Mouse (Mus musculus): ENCODE results near the gene Il24. TPM values are rescaled to one million over a fixed set of nuclear protein-coding genes. Genes with fewer than 3 reads are reported as not detected.

Il24 gene
- polyA plus RNA-seq, 1 experiment from 2014 or later: not detected

GRCm38 (mm10) chr1:130844516-130844915, 42.7 kb downstream of the Il24 start:
- H3K4me3 ChIP-seq (ENCODE audit: low read depth, low read length): no peak overlapping the region
- DNase-seq (ENCODE audit: low spot score): no peak
- no peak overlapping the region for H3K27ac ChIP-seq (replicated peaks)
- H3K9ac ChIP-seq (ENCODE audit: low read length): no peak overlapping the region
- H3K4me1 ChIP-seq (replicated peaks; ENCODE audit: control insufficient read depth, insufficient read depth): no peaks in the 10 kb centered on the region
- no peak overlapping the region for H3K4me2 ChIP-seq (replicated peaks; ENCODE audit: low read depth)
- no peak for ATAC-seq (ENCODE audit: low FRiP score, low TSS enrichment)
- no peaks in the 10 kb centered on the region for H3K27me3 ChIP-seq (ENCODE audit: control insufficient read depth, insufficient read depth, low read length)
- no peaks in the 10 kb centered on the region for H3K9me3 ChIP-seq (ENCODE audit: control insufficient read depth, low read length)
- no peaks in the 10 kb centered on the region for H3K36me3 ChIP-seq (ENCODE audit: control insufficient read depth, insufficient read depth, low read length)
- 63% methylated on average over 7 of the region's 7 CpGs for WGBS
- TF ChIP-seq EP300 (optimal IDR thresholded peaks at IDR 0.05) (no peak), CTCF (IDR thresholded peaks at IDR 0.05; ENCODE audit: low read depth) (no peak)

- Histone ChIP-seq H3K4me1 (replicated peaks; ENCODE audit: control insufficient read depth, insufficient read depth) (no peaks in the 10 kb centered on the region), H3K27me3 (ENCODE audit: control insufficient read depth, insufficient read depth, low read length) (no peaks in the 10 kb centered on the region), H3K36me3 (ENCODE audit: control insufficient read depth, insufficient read depth, low read length) (no peaks in the 10 kb centered on the region), H3K9me3 (ENCODE audit: control insufficient read depth, low read length) (no peaks in the 10 kb centered on the region), H3K9ac (ENCODE audit: low read length) (no peak overlapping the region), H3K4me2 (replicated peaks; ENCODE audit: low read depth) (no peak overlapping the region), H3K27ac (replicated peaks) (no peak overlapping the region), H3K4me3 (ENCODE audit: low read depth, low read length) (no peak overlapping the region)
- TF ChIP-seq CTCF (IDR thresholded peaks at IDR 0.05; ENCODE audit: low read depth) (no peak), EP300 (optimal IDR thresholded peaks at IDR 0.05) (no peak)
- ATAC-seq (ENCODE audit: low FRiP score, low TSS enrichment) (no peak), DNase-seq (ENCODE audit: low spot score) (no peak)
- 76% methylated on average over 7 of the region's 7 CpGs for WGBS
These were observed 45.6 kb downstream of the Il24 start for GRCm38 (mm10) chr1:130841621-130842020.

GRCm38 (mm10) chr1:130840599-130841379, 46.5 kb downstream of the Il24 start:
- Histone ChIP-seq H3K4me2 (replicated peaks; ENCODE audit: low read depth) (no peak overlapping the region), H3K4me1 (replicated peaks; ENCODE audit: control insufficient read depth, insufficient read depth) (no peaks in the 10 kb centered on the region), H3K9ac (ENCODE audit: low read length) (no peak overlapping the region), H3K27ac (replicated peaks) (no peak overlapping the region), H3K4me3 (ENCODE audit: low read depth, low read length) (no peak overlapping the region), H3K27me3 (ENCODE audit: control insufficient read depth, insufficient read depth, low read length) (no peaks in the 10 kb centered on the region), H3K36me3 (ENCODE audit: control insufficient read depth, insufficient read depth, low read length) (no peaks in the 10 kb centered on the region), H3K9me3 (ENCODE audit: control insufficient read depth, low read length) (no peaks in the 10 kb centered on the region)
- 31% methylated on average over 8 of the region's 8 CpGs for WGBS
- DNase-seq (ENCODE audit: low spot score): no peak
- no peak for ATAC-seq (ENCODE audit: low FRiP score, low TSS enrichment)
- TF ChIP-seq CTCF (IDR thresholded peaks at IDR 0.05; ENCODE audit: low read depth) (no peak), EP300 (optimal IDR thresholded peaks at IDR 0.05) (no peak)

GRCm38 (mm10) chr1:130838288-130838687, 49.0 kb downstream of the Il24 start:
- ATAC-seq (ENCODE audit: low FRiP score, low TSS enrichment): no peak
- H3K4me1 ChIP-seq (replicated peaks; ENCODE audit: control insufficient read depth, insufficient read depth): no peaks in the 10 kb centered on the region
- TF ChIP-seq CTCF (IDR thresholded peaks at IDR 0.05; ENCODE audit: low read depth) (peak; percentile 51), EP300 (optimal IDR thresholded peaks at IDR 0.05) (no peak)
- H3K9ac ChIP-seq (ENCODE audit: low read length): no peak overlapping the region
- H3K36me3 ChIP-seq (ENCODE audit: control insufficient read depth, insufficient read depth, low read length): no peaks in the 10 kb centered on the region
- no peak overlapping the region for H3K27ac ChIP-seq (replicated peaks)
- H3K4me2 ChIP-seq (replicated peaks; ENCODE audit: low read depth): no peak overlapping the region
- no peaks in the 10 kb centered on the region for H3K27me3 ChIP-seq (ENCODE audit: control insufficient read depth, insufficient read depth, low read length)
- 52% methylated on average over 6 of the region's 6 CpGs for WGBS
- no peak overlapping the region for H3K4me3 ChIP-seq (ENCODE audit: low read depth, low read length)
- H3K9me3 ChIP-seq (ENCODE audit: control insufficient read depth, low read length): no peaks in the 10 kb centered on the region
- no peak for DNase-seq (ENCODE audit: low spot score)

GRCm38 (mm10) chr1:130835161-130835936, 51.9 kb downstream of the Il24 start:
- Histone ChIP-seq H3K9me3 (ENCODE audit: control insufficient read depth, low read length) (no peaks in the 10 kb centered on the region), H3K4me1 (replicated peaks; ENCODE audit: control insufficient read depth, insufficient read depth) (no peaks in the 10 kb centered on the region), H3K36me3 (ENCODE audit: control insufficient read depth, insufficient read depth, low read length) (no peaks in the 10 kb centered on the region), H3K27ac (replicated peaks) (no peak overlapping the region), H3K9ac (ENCODE audit: low read length) (no peak overlapping the region), H3K4me3 (ENCODE audit: low read depth, low read length) (no peak overlapping the region), H3K27me3 (ENCODE audit: control insufficient read depth, insufficient read depth, low read length) (no peaks in the 10 kb centered on the region), H3K4me2 (replicated peaks; ENCODE audit: low read depth) (no peak overlapping the region)
- DNase-seq (ENCODE audit: low spot score) (no peak), ATAC-seq (ENCODE audit: low FRiP score, low TSS enrichment) (no peak)
- 70% methylated on average over 6 of the region's 6 CpGs for WGBS
- TF ChIP-seq EP300 (optimal IDR thresholded peaks at IDR 0.05) (no peak), CTCF (IDR thresholded peaks at IDR 0.05; ENCODE audit: low read depth) (no peak)
